Mouse (Mus musculus) adrenal gland (tissue): ENCODE measurements at regions not wholly inside any gene's neighbourhood (a gene's known extent, or its start where the extent isn't known, plus 50 kb on each side); places are given as distances from the start of the nearest gene placed in this dataset.

ENCODE experiments used
- intact Hi-C: fragments of 180-260 bp; cut with DNase I; formaldehyde crosslinking; loops from one replicate; pipeline ENCODE4 v1.15.1; 2025

- intact Hi-C loops: no loop called here
Measured at GRCm38 (mm10) chr19:55985518-55985917, 243.9 kb downstream of the Tcf7l2 start.

DNA sequence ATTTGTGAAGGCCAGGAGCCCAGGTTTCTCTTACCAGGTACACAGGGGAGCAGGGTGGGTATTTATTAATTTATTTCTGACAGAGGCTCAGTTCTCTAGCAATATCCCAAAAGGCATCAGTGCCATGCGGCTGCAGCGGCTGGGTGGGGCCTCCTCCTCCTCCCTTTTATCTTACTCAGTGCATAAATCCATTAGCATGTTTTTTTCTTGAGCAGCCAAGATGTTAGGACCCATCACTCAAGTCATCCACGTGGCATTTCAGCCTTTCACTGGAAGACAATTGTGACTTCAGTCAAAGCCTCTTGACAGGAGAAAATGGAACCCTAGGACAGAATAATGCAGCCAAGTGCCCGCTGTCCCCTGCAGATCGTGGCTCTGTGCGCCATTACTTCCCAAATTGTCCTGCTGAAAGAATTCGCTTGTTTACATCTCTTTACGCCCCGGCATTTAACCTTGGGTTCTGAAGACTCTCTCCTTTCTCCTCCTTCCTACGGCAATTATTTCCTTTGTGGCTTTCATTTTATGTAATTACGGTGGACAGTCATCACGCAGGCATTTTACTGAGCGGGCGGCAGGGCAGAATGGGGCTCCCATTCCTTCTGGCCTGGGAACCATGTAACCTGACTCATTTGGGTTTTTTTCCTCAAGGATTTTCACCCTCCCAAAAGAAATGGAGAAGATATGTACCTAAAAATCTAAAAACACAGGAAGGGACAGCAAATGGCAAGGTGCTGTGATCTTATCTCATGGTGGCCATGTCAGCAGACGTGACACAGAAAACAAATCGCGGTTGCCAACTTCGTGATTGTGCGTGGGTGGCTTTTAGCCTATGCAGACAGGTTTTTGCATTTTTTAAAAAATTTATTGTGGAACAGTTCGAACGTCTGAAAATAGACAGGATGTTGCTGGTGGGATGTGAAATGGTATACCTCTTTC is 250.4 kb downstream of the Tcf7l2 start:
- intact Hi-C loops: no loop called here

GRCm38 (mm10) chr19:55992727-55993066 is 251.1 kb downstream of the Tcf7l2 start:
- intact Hi-C loops: no loop called here

- intact Hi-C loops: no loop called here
Measured at GRCm38 (mm10) chr19:55995721-55996120, 254.1 kb downstream of the Tcf7l2 start.

DNA sequence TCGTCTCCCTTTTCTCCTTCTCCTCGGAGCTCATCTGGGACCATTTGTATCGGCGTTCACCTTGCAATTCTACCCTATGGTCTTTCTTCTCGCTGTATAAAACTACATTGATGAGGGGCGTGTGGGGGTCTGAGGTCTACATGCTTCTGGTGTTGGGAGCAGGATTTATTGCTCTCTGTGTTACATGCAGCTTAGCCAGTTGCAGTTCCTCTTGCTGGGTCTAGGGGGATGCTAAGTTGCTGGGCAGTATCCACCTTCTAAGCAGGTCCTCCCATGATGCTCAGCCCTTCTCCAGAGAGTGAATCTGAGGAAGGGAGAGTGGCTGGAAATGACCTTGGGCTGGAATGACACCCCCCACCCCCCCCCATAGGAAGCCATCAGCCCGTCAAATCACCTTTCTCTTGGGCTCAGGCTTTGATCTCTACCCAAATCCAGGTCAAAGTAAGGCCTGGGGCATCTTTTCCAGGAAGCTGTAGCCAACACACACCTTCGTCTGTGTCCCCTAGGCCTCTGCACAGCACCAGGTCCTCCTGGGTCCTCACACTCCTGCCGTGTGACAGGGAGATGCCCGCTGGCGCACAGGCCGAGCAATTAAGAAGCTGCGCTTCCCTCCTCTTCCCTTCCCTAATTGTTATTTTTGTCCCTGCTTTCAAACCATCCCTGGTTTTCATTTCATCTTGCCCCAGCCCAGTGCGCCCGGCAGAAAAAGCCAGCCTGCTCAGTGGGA is 257.0 kb downstream of the Tcf7l2 start:
- intact Hi-C loops: no loop called here

DNA sequence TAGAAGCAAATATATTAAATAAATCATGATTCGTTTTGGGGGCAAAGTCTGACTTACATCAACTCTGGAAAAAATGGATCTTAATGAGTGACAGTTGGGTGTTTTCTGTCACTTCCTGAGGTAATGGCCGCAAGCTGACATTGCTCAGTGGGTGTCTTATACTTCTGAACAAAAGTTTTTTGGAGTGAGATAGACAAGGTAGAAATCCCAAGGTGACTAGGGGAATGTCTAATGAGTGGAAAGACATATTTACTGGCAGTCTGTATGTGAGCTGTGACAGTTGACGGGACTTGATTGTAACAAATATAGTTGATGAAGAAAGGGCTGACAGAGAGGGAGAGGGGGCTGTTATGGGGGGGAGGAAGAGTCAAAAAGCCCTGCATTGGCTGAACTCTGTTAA is 257.8 kb downstream of the Tcf7l2 start:
- intact Hi-C loops: no loop called here

DNA sequence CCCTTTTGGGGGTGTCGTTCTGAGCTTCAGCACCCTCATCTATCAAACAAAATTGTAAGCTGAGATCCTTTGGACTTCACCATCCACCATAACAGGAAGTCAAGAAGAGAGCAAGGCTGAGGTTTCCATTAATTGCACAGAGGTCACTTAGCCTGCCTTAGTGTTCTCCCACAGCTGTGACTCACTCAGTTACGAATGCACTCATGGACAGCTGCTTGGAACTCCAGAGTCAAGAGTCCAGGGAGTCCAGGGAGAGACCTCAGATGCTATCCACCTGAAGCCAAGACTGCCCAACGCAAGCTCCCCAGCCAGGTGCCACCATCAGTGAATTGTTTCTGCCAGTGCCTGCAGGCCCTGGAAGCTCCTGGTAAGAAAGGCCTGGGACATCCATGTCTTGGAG is 259.8 kb downstream of the Tcf7l2 start:
- intact Hi-C loops: no loop called here

DNA sequence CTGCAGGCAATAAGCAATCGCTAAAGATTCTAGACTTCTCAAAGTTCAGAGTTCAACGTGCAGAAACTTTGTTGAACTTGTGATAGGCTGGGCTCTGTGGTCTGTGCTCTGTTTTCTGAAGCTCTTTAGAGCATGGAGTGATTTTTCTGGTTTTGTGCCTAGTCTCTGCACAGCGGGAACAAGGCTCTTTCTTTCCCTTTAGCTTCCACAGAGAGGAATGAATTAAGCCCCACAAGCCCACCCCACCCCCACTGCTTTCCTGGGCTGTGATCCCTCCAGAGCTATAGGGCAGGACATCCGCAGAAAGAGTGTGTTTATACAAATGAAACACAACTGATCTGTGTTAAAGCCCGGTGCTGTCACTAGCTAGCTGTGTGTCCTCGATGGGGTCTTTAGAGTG is 264.3 kb downstream of the Tcf7l2 start:
- intact Hi-C loops: no loop called here

DNA sequence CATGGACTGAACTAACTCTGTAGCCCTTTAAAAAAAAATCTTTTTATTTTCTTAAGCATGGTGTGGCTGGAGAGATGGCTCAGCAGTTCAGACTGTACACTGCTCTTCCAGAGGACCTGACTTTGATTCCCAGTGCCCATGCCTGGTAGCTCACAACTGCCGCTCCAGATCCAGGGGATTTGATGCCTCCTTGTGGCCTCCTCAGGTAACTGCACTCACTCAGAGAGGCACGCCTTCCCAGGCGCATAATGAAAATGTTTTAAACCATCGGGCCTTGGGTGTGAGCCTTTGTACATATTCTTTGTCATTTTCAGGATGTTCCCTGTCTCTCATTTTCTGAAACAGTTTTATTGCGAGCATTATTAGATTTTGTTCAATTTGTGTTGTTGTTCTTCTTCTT is 265.8 kb downstream of the Tcf7l2 start:
- intact Hi-C loops: no loop called here

GRCm38 (mm10) chr19:56010766-56011165 is 269.1 kb downstream of the Tcf7l2 start:
- intact Hi-C loops: no loop called here

DNA sequence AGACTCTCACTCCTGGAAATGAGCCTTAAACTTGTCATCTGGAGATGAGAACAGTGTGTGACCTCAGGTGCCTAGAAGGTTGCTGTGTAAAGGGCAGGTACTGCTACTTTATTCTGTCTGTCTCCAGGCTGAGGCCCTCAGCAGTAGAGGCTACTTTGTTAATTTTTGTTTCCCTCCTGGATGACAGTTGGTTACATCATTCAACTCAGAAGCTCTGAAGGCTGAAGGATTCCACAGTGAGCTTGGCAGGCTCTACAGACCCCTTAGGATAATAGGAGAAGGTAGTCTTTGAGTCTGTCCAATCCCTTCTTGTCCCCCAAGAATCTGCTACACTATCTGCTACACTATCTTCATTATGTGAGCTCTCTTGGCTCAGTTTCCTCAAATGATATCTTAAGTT is 269.7 kb downstream of the Tcf7l2 start:
- intact Hi-C loops: no loop called here

- intact Hi-C loops: no loop called here
Measured at GRCm38 (mm10) chr19:56016548-56017346, 270.2 kb upstream of the Habp2 start.

DNA sequence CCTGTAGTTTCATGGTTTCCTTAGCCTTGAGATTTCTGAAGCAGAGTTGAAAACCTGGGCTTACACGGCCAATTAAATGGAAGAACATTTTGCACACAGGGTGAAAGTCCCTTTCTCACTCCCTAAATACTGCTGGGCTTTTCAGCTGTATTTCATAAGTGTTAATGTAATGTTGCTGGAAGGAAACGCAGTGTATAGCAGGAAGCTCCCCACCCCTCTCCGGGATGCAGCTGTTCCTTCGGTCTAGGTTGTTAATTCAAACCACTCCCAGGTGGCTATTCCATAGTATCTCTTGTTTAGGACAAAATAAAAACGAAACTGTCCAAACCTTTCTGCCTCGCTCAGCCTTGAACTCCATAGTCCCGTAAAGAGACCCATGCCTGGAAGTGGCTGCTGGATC is 269.4 kb upstream of the Habp2 start:
- intact Hi-C loops: no loop called here

DNA sequence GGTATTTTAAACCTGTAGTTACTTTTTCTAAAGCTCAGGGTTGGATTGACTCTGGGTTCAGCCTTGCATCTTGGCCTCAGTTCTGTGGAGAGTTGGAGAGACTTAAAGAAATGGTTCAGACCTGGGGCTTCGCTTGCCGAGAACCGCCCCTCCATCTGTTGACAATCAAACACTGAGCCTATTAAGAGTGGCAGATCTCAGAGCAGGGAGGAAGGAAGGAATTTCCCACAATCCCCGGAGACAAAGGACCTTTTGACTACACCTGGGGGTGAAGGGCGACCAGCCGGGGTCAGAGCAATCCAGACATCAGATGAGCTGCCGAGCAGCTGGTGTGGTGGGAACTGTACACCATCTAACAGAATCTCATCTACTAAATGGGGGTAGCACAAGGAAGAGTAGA is 267.8 kb upstream of the Habp2 start:
- intact Hi-C loops: no loop called here

DNA sequence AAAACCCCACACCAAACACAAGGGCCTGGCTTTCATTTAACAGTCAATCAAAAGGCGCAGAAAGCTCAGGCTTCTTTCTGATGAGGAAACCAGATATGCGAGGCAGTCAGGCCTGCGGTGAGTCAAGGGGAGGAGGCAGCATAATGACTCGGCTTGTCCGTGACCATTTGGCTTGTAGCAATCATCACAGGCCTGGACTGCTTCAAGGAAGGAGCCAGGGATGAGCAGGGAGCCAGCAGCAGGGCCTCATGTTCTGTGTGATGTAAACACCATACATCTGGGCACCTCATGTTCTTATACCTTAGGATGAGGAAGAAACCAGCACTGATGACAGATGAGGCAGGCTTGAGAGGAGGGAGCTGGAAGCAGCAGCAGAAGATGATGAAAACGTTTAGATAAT is 264.6 kb upstream of the Habp2 start:
- intact Hi-C loops: no loop called here

- intact Hi-C loops: no loop called here
Measured at GRCm38 (mm10) chr19:56024599-56024998, 262.3 kb upstream of the Habp2 start.

GRCm38 (mm10) chr19:56029428-56030281 is 257.3 kb upstream of the Habp2 start:
- intact Hi-C loops: no loop called here

- intact Hi-C loops: no loop called here
Measured at GRCm38 (mm10) chr19:56030401-56030925, 256.5 kb upstream of the Habp2 start.

GRCm38 (mm10) chr19:56034552-56034951 is 252.4 kb upstream of the Habp2 start:
- intact Hi-C loops: no loop called here

- intact Hi-C loops: no loop called here
Measured at GRCm38 (mm10) chr19:56037584-56037983, 249.4 kb upstream of the Habp2 start.
